ENCODE assay signal across 8 mouse cellular contexts in the genomic region with DNA sequence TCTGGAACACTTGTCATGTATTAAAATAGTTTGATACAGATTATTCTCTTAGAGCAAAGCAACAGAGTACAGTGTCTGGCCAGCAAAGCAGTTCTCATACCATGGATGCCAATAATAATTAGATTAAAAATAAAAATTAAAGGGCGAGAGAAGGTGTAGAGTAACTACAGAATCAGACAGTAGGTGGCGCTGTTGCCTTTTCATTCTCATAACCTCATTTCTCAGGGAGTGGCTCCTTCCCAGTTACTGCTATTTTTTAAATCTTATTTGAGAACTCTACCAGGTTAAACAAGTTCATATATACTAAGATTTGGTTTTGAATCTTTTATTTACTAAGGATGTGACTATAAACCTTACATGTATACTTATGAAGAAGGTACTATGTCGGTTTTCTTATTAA.
A peak's percentile ranks its signal among the peaks of the same experiment; 100 is the strongest.
DNase-seq lines count a peak whose midpoint lies in the region; ATAC-seq and TF ChIP-seq lines count a peak whose summit lies in the region.

No protein-coding gene starts in this region.

- no peak overlapping the region for H3K9ac ChIP-seq in CH12.LX (ENCODE audit: insufficient read depth, low read depth)
- no peak overlapping the region for H3K9ac ChIP-seq in forebrain, embryonic 15.5 days (replicated peaks)
- no peak overlapping the region for H3K9ac ChIP-seq in midbrain, embryonic 12.5 days (replicated peaks)

- H3K9me3 ChIP-seq in CH12.LX (replicated peaks; ENCODE audit: low read length), result no peaks in the 10 kb centered on the region
- no peaks in the 10 kb centered on the region for H3K9me3 ChIP-seq in forebrain, embryonic 15.5 days
- no peaks in the 10 kb centered on the region for H3K9me3 ChIP-seq in midbrain, embryonic 12.5 days

- no peaks in the 10 kb centered on the region for H3K36me3 ChIP-seq in CH12.LX (replicated peaks in 1 of 2; ENCODE audit: control insufficient read depth in 1 of 2, insufficient read depth in 1 of 2, low read length in 1 of 2)
- no peaks in the 10 kb centered on the region for H3K36me3 ChIP-seq in forebrain, embryonic 15.5 days
- H3K36me3 ChIP-seq in midbrain, embryonic 12.5 days, result no peaks in the 10 kb centered on the region

- peak; percentile 15 for DNase-seq in heart, adult 8-10 months (ENCODE audit: low spot score)
- no peak for DNase-seq in heart, adult 11 months
- peak; percentile 56 for DNase-seq in CH12.LX (ENCODE audit: extremely low read depth)
- peak; percentile 20 for DNase-seq in c-Kit-positive CD71-negative TER-119-negative erythroid progenitor cells, embryonic 14.5 days (ENCODE audit: low read depth)
- peak; percentile 38 to 81 for DNase-seq in layer of hippocampus, postnatal 14 days (ENCODE audit: low spot score in 2 of 2)
- no peak for DNase-seq in spleen, adult 12 weeks (ENCODE audit: low spot score)

- in situ Hi-C loops in CH12.LX (cut with MboI; ENCODE audit: low pct_ligation_motif_present, low pct_unique_long_range_greater_than_20kb, low sequenced_read_pairs), result no loop called here

- no peak for TF ChIP-seq EP300 in CH12.LX (IDR thresholded peaks at IDR 0.05; ENCODE audit: low read length)

- TF ChIP-seq CTCF in CH12.LX (conservative IDR thresholded peaks at IDR 0.05 in 1 of 2, IDR thresholded peaks at IDR 0.05 in 1 of 2; ENCODE audit: low read depth in 2 of 2, low read length in 2 of 2), result peak; percentile 57 to 77; a peak in 3 of 4 replicates

- H3K27me3 ChIP-seq in CH12.LX (replicated peaks), result no peaks in the 10 kb centered on the region
- no peaks in the 10 kb centered on the region for H3K27me3 ChIP-seq in forebrain, embryonic 15.5 days
- no peaks in the 10 kb centered on the region for H3K27me3 ChIP-seq in midbrain, embryonic 12.5 days

- 28% methylated on average over 3 of the region's 3 CpGs for WGBS in forebrain, embryonic 15.5 days
- WGBS in midbrain, embryonic 12.5 days, result 32% methylated on average over 3 of the region's 3 CpGs

- no peak for TF ChIP-seq POLR2A in CH12.LX (IDR thresholded peaks at IDR 0.05; ENCODE audit: low read depth, low read length)

- dilution Hi-C loops in CH12.LX (cut with MboI; ENCODE audit: extremely low pct_ligation_motif_present, extremely low pct_unique_long_range_greater_than_20kb, low sequenced_read_pairs), result no loop called here

- no peak overlapping the region for H3K27ac ChIP-seq in CH12.LX (ENCODE audit: insufficient read depth, low read depth)
- H3K27ac ChIP-seq in forebrain, embryonic 15.5 days (replicated peaks), result no peak overlapping the region
- no peak overlapping the region for H3K27ac ChIP-seq in midbrain, embryonic 12.5 days (replicated peaks)

- peak; percentile 35; the same call in 1 of the 2 replicates for ATAC-seq in forebrain, embryonic 15.5 days (replicated peaks)
- ATAC-seq in midbrain, embryonic 12.5 days (ENCODE audit: low FRiP score, low read depth), result peak; percentile 73

- peak; percentile 85 for TF ChIP-seq RAD21 in CH12.LX (IDR thresholded peaks at IDR 0.05; ENCODE audit: low read depth, low read length)

- no peak overlapping the region for H3K4me3 ChIP-seq in CH12.LX (replicated peaks in 1 of 3; ENCODE audit: low read depth in 2 of 3, low read length in 2 of 3, poor library complexity in 1 of 3)
- H3K4me3 ChIP-seq in forebrain, embryonic 15.5 days, result no peak overlapping the region
- H3K4me3 ChIP-seq in midbrain, embryonic 12.5 days, result no peak overlapping the region

- H3K4me1 ChIP-seq in CH12.LX (ENCODE audit: control insufficient read depth in 1 of 2, insufficient read depth in 2 of 2), result no peaks in the 10 kb centered on the region
- H3K4me1 ChIP-seq in forebrain, embryonic 15.5 days, result no peaks in the 10 kb centered on the region
- no peaks in the 10 kb centered on the region for H3K4me1 ChIP-seq in midbrain, embryonic 12.5 days

- H3K79me2 ChIP-seq in CH12.LX (replicated peaks; ENCODE audit: control insufficient read depth, extremely low read depth, insufficient read depth, poor library complexity, severe bottlenecking), result no peaks in the 10 kb centered on the region

- no peak overlapping the region for H3K4me2 ChIP-seq in CH12.LX (ENCODE audit: insufficient read depth, low read depth, poor library complexity, severe bottlenecking)
- no peak overlapping the region for H3K4me2 ChIP-seq in forebrain, embryonic 15.5 days (replicated peaks)
- H3K4me2 ChIP-seq in midbrain, embryonic 12.5 days (replicated peaks), result no peak overlapping the region

TF ChIP-seq in CH12.LX, 34 proteins besides CTCF, POLR2A, EP300 and RAD21:
- peak; percentile 55 for TF ChIP-seq SMC3 (IDR thresholded peaks at IDR 0.05; ENCODE audit: low read depth, low read length)
- no peak for TF ChIP-seq BHLHE40 (IDR thresholded peaks at IDR 0.05; ENCODE audit: low read depth, low read length)

Comparison
In these comparisons a context has a peak if more than half of its experiments do, and no peak if none do; other contexts are left out.
1. DNase-seq: peak in heart, adult 8-10 months (single experiment), CH12.LX (single experiment), c-Kit-positive CD71-negative TER-119-negative erythroid progenitor cells, embryonic 14.5 days (single experiment) and layer of hippocampus, postnatal 14 days (2 of 2); none in heart, adult 11 months (single experiment) and spleen, adult 12 weeks (single experiment).